Mouse (Mus musculus): ENCODE results near the gene Ppdpf. TPM values are rescaled to one million over a fixed set of nuclear protein-coding genes. Genes with fewer than 3 reads are reported as not detected.

Gene Ppdpf
- polyA plus RNA-seq, 1 experiment from 2014 or later, result 415 TPM

GRCm38 (mm10) chr2:181153837-181154236 is 33.2 kb upstream of the Ppdpf start:
- no peaks in the 10 kb centered on the region for H3K36me3 ChIP-seq
- no peak for DNase-seq (ENCODE audit: low spot score)
- no peak overlapping the region for H3K27ac ChIP-seq
- WGBS, result 0% methylated on average over 1 of the region's 1 CpGs
- peaks cover 95% of the 10 kb centered on the region for H3K27me3 ChIP-seq (ENCODE audit: insufficient read depth, poor library complexity, severe bottlenecking)
- H3K4me3 ChIP-seq, result no peak overlapping the region
- H3K9me3 ChIP-seq, result no peaks in the 10 kb centered on the region
- H3K4me1 ChIP-seq (replicated peaks), result peaks cover 17% of the 10 kb centered on the region

GRCm38 (mm10) chr2:181154361-181154760 is 32.7 kb upstream of the Ppdpf start:
- 85% methylated on average over 3 of the region's 3 CpGs for WGBS
- peaks cover 94% of the 10 kb centered on the region for H3K27me3 ChIP-seq (ENCODE audit: insufficient read depth, poor library complexity, severe bottlenecking)

GRCm38 (mm10) chr2:181154831-181155415 is 32.1 kb upstream of the Ppdpf start:
- Histone ChIP-seq H3K27me3 (ENCODE audit: insufficient read depth, poor library complexity, severe bottlenecking) (peaks cover 89% of the 10 kb centered on the region), H3K36me3 (no peaks in the 10 kb centered on the region), H3K9me3 (no peaks in the 10 kb centered on the region), H3K4me3 (no peak overlapping the region), H3K27ac (no peak overlapping the region), H3K4me1 (replicated peaks) (peaks cover 28% of the 10 kb centered on the region)
- WGBS, result 89% methylated on average over 8 of the region's 8 CpGs
- no peak for DNase-seq (ENCODE audit: low spot score)

More at GRCm38 (mm10) chr2:181154361-181154760, 32.7 kb upstream of the Ppdpf start:
- Histone ChIP-seq H3K27ac (no peak overlapping the region), H3K36me3 (no peaks in the 10 kb centered on the region), H3K4me3 (no peak overlapping the region), H3K4me1 (replicated peaks) (peaks cover 22% of the 10 kb centered on the region), H3K9me3 (no peaks in the 10 kb centered on the region)
- no peak for DNase-seq (ENCODE audit: low spot score)

DNA sequence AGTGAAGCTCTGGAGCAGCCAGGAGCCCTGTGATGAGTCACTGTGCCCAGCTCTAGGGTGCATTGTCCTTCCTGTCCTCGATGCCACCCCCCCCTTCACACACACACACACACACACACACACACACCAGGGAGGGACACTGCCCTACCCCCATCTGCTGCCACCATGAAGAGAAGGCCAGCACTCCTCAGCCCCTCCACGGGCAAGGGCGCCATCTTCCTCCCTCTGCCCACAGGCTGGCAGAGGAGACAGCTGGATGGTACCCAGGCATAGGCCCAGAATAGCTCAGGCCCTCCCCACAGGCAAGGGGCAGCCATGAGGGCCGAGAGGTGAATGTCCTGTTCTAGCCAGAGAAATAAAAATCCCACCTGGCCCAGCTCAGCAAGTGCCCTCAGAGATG is 31.2 kb upstream of the Ppdpf start:
- H3K4me3 ChIP-seq, result peak overlapping the region; percentile 54
- peaks cover 34% of the 10 kb centered on the region for H3K4me1 ChIP-seq (replicated peaks)
- H3K36me3 ChIP-seq, result no peaks in the 10 kb centered on the region
- 79% methylated on average over 4 of the region's 4 CpGs for WGBS
- H3K27ac ChIP-seq, result no peak overlapping the region
- no peak for DNase-seq (ENCODE audit: low spot score)
- H3K9me3 ChIP-seq, result no peaks in the 10 kb centered on the region
- H3K27me3 ChIP-seq (ENCODE audit: insufficient read depth, poor library complexity, severe bottlenecking), result peaks cover 80% of the 10 kb centered on the region

- Histone ChIP-seq H3K27ac (peak within 1 kb of the TSS; percentile 70), H3K4me1 (replicated peaks) (peaks cover 34% of the 10 kb centered on the region), H3K4me3 (peak within 1 kb of the TSS; percentile 54), H3K27me3 (ENCODE audit: insufficient read depth, poor library complexity, severe bottlenecking) (peaks cover 73% of the 10 kb centered on the region), H3K36me3 (no peaks in the 10 kb centered on the region), H3K9me3 (no peaks in the 10 kb centered on the region)
- DNase-seq (ENCODE audit: low spot score), result peak; percentile 20
- 3% methylated on average over 55 of the region's 55 CpGs for WGBS
These were observed 30.6 kb upstream of the Ppdpf start, which contains the start of gene Eef1a2 for GRCm38 (mm10) chr2:181156248-181157121. Gene Eef1a2, minus strand, starts transcription at chr2:181157014.

DNA sequence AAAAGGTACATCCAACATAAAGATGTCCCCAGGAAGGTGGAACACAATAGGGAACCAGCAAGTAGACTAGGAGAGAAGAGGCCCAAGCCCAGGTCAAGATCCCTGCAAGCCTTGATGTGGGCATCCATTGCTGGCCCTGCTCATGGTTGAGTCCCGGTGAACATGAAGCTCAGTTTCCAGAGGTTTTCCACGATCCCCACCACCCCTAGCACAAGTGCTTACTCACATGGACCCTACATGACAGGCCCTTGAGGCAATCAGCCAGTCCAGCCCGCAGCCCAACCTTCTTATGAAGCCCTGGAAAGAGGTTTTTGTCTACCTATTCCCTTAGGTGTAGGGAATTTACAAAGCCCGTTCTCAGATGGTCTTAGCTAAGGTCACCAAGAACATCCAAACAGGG is 29.9 kb upstream of the Ppdpf start:
- H3K9me3 ChIP-seq, result no peaks in the 10 kb centered on the region
- 84% methylated on average over 4 of the region's 4 CpGs for WGBS
- no peaks in the 10 kb centered on the region for H3K36me3 ChIP-seq
- H3K27ac ChIP-seq, result peak overlapping the region; percentile 70; the same call in 1 of the 2 replicates
- peaks cover 34% of the 10 kb centered on the region for H3K4me1 ChIP-seq (replicated peaks)
- H3K4me3 ChIP-seq, result peak overlapping the region; percentile 54
- H3K27me3 ChIP-seq (ENCODE audit: insufficient read depth, poor library complexity, severe bottlenecking), result peaks cover 69% of the 10 kb centered on the region
- DNase-seq (ENCODE audit: low spot score), result no peak

- H3K27ac ChIP-seq, result no peak overlapping the region
- peaks cover 34% of the 10 kb centered on the region for H3K4me1 ChIP-seq (replicated peaks)
- peaks cover 64% of the 10 kb centered on the region for H3K27me3 ChIP-seq (ENCODE audit: insufficient read depth, poor library complexity, severe bottlenecking)
- no peak for DNase-seq (ENCODE audit: low spot score)
- H3K36me3 ChIP-seq, result no peaks in the 10 kb centered on the region
- 76% methylated on average over 6 of the region's 6 CpGs for WGBS
- H3K9me3 ChIP-seq, result no peaks in the 10 kb centered on the region
- H3K4me3 ChIP-seq, result no peak overlapping the region
These were observed 29.2 kb upstream of the Ppdpf start for GRCm38 (mm10) chr2:181157716-181158302.

DNA sequence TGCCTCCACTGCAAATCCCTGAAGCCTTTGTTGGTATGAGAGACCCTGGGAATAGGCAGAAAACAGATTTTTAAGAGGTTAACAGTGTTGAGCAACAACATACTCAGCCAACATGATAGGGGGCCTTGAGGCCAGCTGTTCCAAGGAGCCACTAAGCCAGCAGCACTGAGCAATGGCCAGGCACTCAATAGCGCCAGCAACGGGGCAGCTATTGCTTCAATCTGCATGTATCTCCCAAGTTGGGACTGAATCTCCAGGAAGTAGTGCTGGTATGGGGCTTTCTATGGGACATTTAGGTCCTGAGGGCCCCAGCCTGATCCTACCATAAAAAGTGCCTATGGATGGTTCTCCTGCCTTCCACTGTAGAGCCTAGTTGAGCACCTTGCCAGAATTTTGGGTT is 28.6 kb upstream of the Ppdpf start:
- peaks cover 58% of the 10 kb centered on the region for H3K27me3 ChIP-seq (ENCODE audit: insufficient read depth, poor library complexity, severe bottlenecking)
- H3K4me1 ChIP-seq (replicated peaks), result peaks cover 34% of the 10 kb centered on the region
- no peak overlapping the region for H3K27ac ChIP-seq
- no peak for DNase-seq (ENCODE audit: low spot score)
- no peaks in the 10 kb centered on the region for H3K36me3 ChIP-seq
- no peaks in the 10 kb centered on the region for H3K9me3 ChIP-seq
- 89% methylated on average over 2 of the region's 2 CpGs for WGBS
- no peak overlapping the region for H3K4me3 ChIP-seq

DNA sequence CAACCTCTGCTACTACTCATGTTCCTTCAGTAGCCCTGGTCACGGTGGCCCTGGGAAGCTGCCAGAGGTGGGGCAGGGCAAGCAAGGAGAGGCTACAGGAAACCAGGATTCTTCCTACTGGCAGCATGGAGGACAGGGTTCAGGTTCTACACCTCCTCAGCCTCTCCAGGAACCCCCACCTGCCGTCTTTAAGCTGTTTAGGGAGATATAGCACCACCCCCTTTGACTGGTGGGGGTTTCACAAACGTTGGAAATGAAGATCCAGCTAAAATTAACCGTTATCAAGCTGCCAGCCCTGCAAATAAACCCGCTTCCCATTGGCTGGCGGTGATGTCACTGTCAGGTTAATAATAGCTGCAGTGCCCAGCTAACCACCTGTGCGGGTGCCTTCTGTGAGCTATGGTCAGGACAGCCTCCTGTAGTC is 27.9 kb upstream of the Ppdpf start:
- 58% methylated on average over 7 of the region's 7 CpGs for WGBS
- H3K27ac ChIP-seq, result no peak overlapping the region
- H3K4me3 ChIP-seq, result no peak overlapping the region
- H3K4me1 ChIP-seq (replicated peaks), result peaks cover 34% of the 10 kb centered on the region
- no peak for DNase-seq (ENCODE audit: low spot score)
- no peaks in the 10 kb centered on the region for H3K9me3 ChIP-seq
- H3K27me3 ChIP-seq (ENCODE audit: insufficient read depth, poor library complexity, severe bottlenecking), result peaks cover 52% of the 10 kb centered on the region
- H3K36me3 ChIP-seq, result no peaks in the 10 kb centered on the region

DNA sequence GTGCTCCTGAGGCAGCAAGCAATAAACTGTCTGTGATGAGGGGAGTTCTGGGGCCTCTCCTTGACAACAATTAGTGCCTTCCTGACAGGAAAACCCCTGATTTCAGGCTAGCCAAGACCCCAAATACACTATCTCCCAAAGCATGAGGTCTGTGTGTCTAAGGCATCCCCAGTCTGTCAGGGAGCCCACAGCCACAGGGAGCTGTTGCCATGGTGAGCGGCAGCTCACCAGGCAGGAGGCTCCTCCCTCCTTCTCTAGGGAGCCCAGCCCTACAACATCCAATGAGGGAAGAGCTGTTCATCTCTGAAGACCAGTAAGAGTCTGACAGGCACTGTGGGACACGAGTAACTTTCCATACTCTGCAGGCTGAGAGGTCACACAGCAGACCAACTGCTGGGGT is 27.3 kb upstream of the Ppdpf start:
- H3K36me3 ChIP-seq, result no peaks in the 10 kb centered on the region
- H3K4me1 ChIP-seq (replicated peaks), result peaks cover 34% of the 10 kb centered on the region
- H3K27ac ChIP-seq, result peak overlapping the region; percentile 36; the same call in 1 of the 2 replicates
- peaks cover 46% of the 10 kb centered on the region for H3K27me3 ChIP-seq (ENCODE audit: insufficient read depth, poor library complexity, severe bottlenecking)
- DNase-seq (ENCODE audit: low spot score), result peak; percentile 53
- H3K4me3 ChIP-seq, result no peak overlapping the region
- H3K9me3 ChIP-seq, result no peaks in the 10 kb centered on the region
- WGBS, result 2% methylated on average over 2 of the region's 2 CpGs

- no peak overlapping the region for H3K4me3 ChIP-seq
- H3K36me3 ChIP-seq, result no peaks in the 10 kb centered on the region
- no peaks in the 10 kb centered on the region for H3K9me3 ChIP-seq
- DNase-seq (ENCODE audit: low spot score), result no peak
- peaks cover 31% of the 10 kb centered on the region for H3K4me1 ChIP-seq (replicated peaks)
- H3K27ac ChIP-seq, result no peak overlapping the region
- 81% methylated on average over 4 of the region's 4 CpGs for WGBS
- peaks cover 41% of the 10 kb centered on the region for H3K27me3 ChIP-seq (ENCODE audit: insufficient read depth, poor library complexity, severe bottlenecking)
These were observed 26.2 kb upstream of the Ppdpf start for GRCm38 (mm10) chr2:181160821-181161220.

- H3K4me3 ChIP-seq, result no peak overlapping the region
- H3K4me1 ChIP-seq (replicated peaks), result no peaks in the 10 kb centered on the region
- H3K9me3 ChIP-seq, result 0 out of 2 replicates have a peak, but pooled peaks cover 3% of the 10 kb centered on the region
- no peak overlapping the region for H3K27ac ChIP-seq
- H3K36me3 ChIP-seq, result no peaks in the 10 kb centered on the region
- DNase-seq (ENCODE audit: low spot score), result no peak
- H3K27me3 ChIP-seq (ENCODE audit: insufficient read depth, poor library complexity, severe bottlenecking), result peaks cover 6% of the 10 kb centered on the region; the same call in 1 of the 2 replicates
- 91% methylated on average over 5 of the region's 5 CpGs for WGBS
These were observed 20.6 kb upstream of the Ppdpf start for GRCm38 (mm10) chr2:181166469-181166868.

DNA sequence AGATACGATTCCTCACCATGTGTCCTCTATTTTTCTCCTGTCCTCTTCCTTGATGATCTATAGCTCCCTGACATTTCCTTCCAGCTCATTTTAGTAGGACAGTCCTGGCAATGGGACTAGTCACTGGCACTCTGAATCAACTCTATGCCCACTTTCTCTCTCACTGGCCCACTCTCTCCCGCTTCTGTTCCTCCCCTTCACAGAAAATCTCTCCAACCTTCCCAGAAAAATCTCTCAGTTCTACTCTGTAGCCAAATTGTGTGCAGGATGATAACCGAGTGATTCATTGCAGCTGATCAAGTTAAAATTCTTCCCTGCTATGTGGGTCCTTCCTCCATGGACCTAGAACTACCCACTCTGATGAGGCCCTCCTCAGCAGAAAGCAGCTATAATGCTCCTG is 12.4 kb upstream of the Ppdpf start:
- Histone ChIP-seq H3K4me3 (no peak overlapping the region), H3K27ac (no peak overlapping the region), H3K9me3 (0 out of 2 replicates have a peak, but pooled peaks cover under 1% of the 10 kb centered on the region), H3K36me3 (no peaks in the 10 kb centered on the region), H3K27me3 (ENCODE audit: insufficient read depth, poor library complexity, severe bottlenecking) (no peaks in the 10 kb centered on the region), H3K4me1 (replicated peaks) (no peaks in the 10 kb centered on the region)
- DNase-seq (ENCODE audit: low spot score), result no peak
- 88% methylated on average over 3 of the region's 3 CpGs for WGBS
